Mouse (Mus musculus) embryonic facial prominence, embryonic 12.5 days (tissue): ENCODE measurements around the gene Casp7. TPM values are rescaled to one million over a fixed set of nuclear protein-coding genes. Genes with fewer than 3 reads are reported as not detected.
A peak's percentile ranks its signal among the peaks of the same experiment; 100 is the strongest.

Experiments
- ATAC-seq: fragments of 200-750 bp; cut with Nextera tagmentation; 2 replicates; pipeline ENCODE4 v1.8.0; 2017; ENCODE audit not compliant: insufficient number of reproducible peaks, insufficient read depth, low FRiP score, low TSS enrichment
- H3K27ac ChIP-seq: fragments of 300-500 bp; sonication (generic); 2 replicates; pipeline ENCODE4 v1.5.1; 2016; ENCODE audit warnings: mild to moderate bottlenecking
- H3K27me3 ChIP-seq: fragments of 300-500 bp; sonication (generic); 2 replicates; pipeline ENCODE4 v1.6.1; 2016; ENCODE audit warnings: mild to moderate bottlenecking, moderate library complexity
- H3K36me3 ChIP-seq: fragments of 300-500 bp; sonication (generic); 2 replicates; pipeline ENCODE4 v1.6.1; 2016; ENCODE audit warnings: mild to moderate bottlenecking
- H3K4me1 ChIP-seq: fragments of 300-500 bp; sonication (generic); 2 replicates; pipeline ENCODE4 v1.6.1; 2016
- H3K4me2 ChIP-seq: fragments of 300-500 bp; sonication (generic); replicated peaks from 2 replicates; pipeline ENCODE4 v1.6.1; 2016; ENCODE audit warnings: mild to moderate bottlenecking, moderate library complexity
- H3K4me3 ChIP-seq: fragments of 300-500 bp; sonication (generic); 2 replicates; pipeline ENCODE4 v1.5.1; 2016; ENCODE audit warnings: mild to moderate bottlenecking
- H3K9ac ChIP-seq: fragments of 300-500 bp; sonication (generic); 2 replicates; pipeline ENCODE4 v1.6.1; 2016; ENCODE audit warnings: mild to moderate bottlenecking, moderate library complexity
- H3K9me3 ChIP-seq: fragments of 300-500 bp; sonication (generic); 2 replicates; pipeline ENCODE4 v1.6.1; 2016; ENCODE audit warnings: mild to moderate bottlenecking, moderate library complexity
- WGBS: fragments of 180-500 bp; shearing (Covaris S2); methylation state at CpG from one replicate; pipeline ENCODE4 v1.1.7; 2016; 5-methylcytosine and 5-hydroxymethylcytosine counted together
- polyA plus RNA-seq: library from polyadenylated mRNA; unstranded; fragments of >200 nt; fragmentation: Nextera tagmentation; extraction: Ambion mirVana; gene quantifications from 2 replicates; pipeline ENCODE4 v1.2.1, GENCODE M21; 2016

Casp7 gene
- polyA plus RNA-seq, 1 experiment from 2014 or later = 32.1 TPM

- H3K4me1 ChIP-seq = 0 out of 2 replicates have a peak, but pooled peaks cover 5% of the 10 kb centered on the region
- H3K9me3 ChIP-seq = no peaks in the 10 kb centered on the region
- no peak for ATAC-seq
- peaks cover 5% of the 10 kb centered on the region; the same call in 1 of the 2 replicates for H3K27me3 ChIP-seq
- H3K9ac ChIP-seq = no peak overlapping the region
- H3K4me2 ChIP-seq = no peak overlapping the region
- H3K4me3 ChIP-seq = no peak overlapping the region
- no peaks in the 10 kb centered on the region for H3K36me3 ChIP-seq
- no peak overlapping the region for H3K27ac ChIP-seq
- 71% methylated on average over 4 of the region's 4 CpGs for WGBS
These were observed 57.9 kb downstream of the Casp7 start for GRCm38 (mm10) chr19:56454862-56455261.

- H3K36me3 ChIP-seq = no peaks in the 10 kb centered on the region
These were observed 58.4 kb downstream of the Casp7 start for GRCm38 (mm10) chr19:56455369-56455768.

GRCm38 (mm10) chr19:56457569-56457968 is 60.6 kb downstream of the Casp7 start:
- H3K9ac ChIP-seq = no peak overlapping the region
- H3K4me2 ChIP-seq = no peak overlapping the region
- H3K4me1 ChIP-seq = peaks cover 11% of the 10 kb centered on the region; the same call in 1 of the 2 replicates
- H3K27ac ChIP-seq = no peak overlapping the region
- no peaks in the 10 kb centered on the region for H3K9me3 ChIP-seq
- no peak overlapping the region for H3K4me3 ChIP-seq
- peaks cover 5% of the 10 kb centered on the region; the same call in 1 of the 2 replicates for H3K27me3 ChIP-seq
- no peaks in the 10 kb centered on the region for H3K36me3 ChIP-seq
- 88% methylated on average over 4 of the region's 4 CpGs for WGBS
- no peak for ATAC-seq

More at GRCm38 (mm10) chr19:56455369-56455768, 58.4 kb downstream of the Casp7 start:
- WGBS = 26% methylated on average over 2 of the region's 2 CpGs
- ATAC-seq = no peak
- Histone ChIP-seq H3K27ac (no peak overlapping the region), H3K4me3 (no peak overlapping the region), H3K9ac (no peak overlapping the region), H3K9me3 (no peaks in the 10 kb centered on the region), H3K4me2 (no peak overlapping the region), H3K4me1 (0 out of 2 replicates have a peak, but pooled peaks cover 5% of the 10 kb centered on the region), H3K27me3 (peaks cover 5% of the 10 kb centered on the region; the same call in 1 of the 2 replicates)

GRCm38 (mm10) chr19:56459154-56460050 is 62.5 kb downstream of the Casp7 start:
- Histone ChIP-seq H3K4me3 (no peak overlapping the region), H3K4me2 (no peak overlapping the region), H3K4me1 (peaks cover 12% of the 10 kb centered on the region; the same call in 1 of the 2 replicates), H3K27ac (no peak overlapping the region), H3K9me3 (no peaks in the 10 kb centered on the region), H3K9ac (no peak overlapping the region), H3K27me3 (peaks cover 5% of the 10 kb centered on the region; the same call in 1 of the 2 replicates), H3K36me3 (no peaks in the 10 kb centered on the region)
- 80% methylated on average over 10 of the region's 10 CpGs for WGBS
- no peak for ATAC-seq

GRCm38 (mm10) chr19:56460241-56460640 is 63.3 kb downstream of the Casp7 start:
- Histone ChIP-seq H3K27ac (no peak overlapping the region), H3K27me3 (peaks cover 5% of the 10 kb centered on the region; the same call in 1 of the 2 replicates), H3K4me1 (peaks cover 12% of the 10 kb centered on the region; the same call in 1 of the 2 replicates), H3K9me3 (no peaks in the 10 kb centered on the region), H3K9ac (no peak overlapping the region), H3K36me3 (no peaks in the 10 kb centered on the region), H3K4me3 (no peak overlapping the region), H3K4me2 (no peak overlapping the region)
- no peak for ATAC-seq
- 65% methylated on average over 2 of the region's 2 CpGs for WGBS

GRCm38 (mm10) chr19:56461522-56462101 is 64.7 kb downstream of the Casp7 start, which contains the start of gene Plekhs1:
Gene Plekhs1, plus strand, starts transcription at chr19:56461640.
- H3K27ac ChIP-seq = no peak within 1 kb of the TSS
- H3K4me1 ChIP-seq = peaks cover 12% of the 10 kb centered on the region; the same call in 1 of the 2 replicates
- H3K9ac ChIP-seq = no peak within 1 kb of the TSS
- 0 out of 2 replicates have a peak, but pooled peaks have one; percentile 60 for ATAC-seq
- H3K27me3 ChIP-seq = no peaks in the 10 kb centered on the region
- WGBS = 62% methylated on average over 10 of the region's 10 CpGs
- no peak within 1 kb of the TSS for H3K4me2 ChIP-seq
- H3K4me3 ChIP-seq = no peak within 1 kb of the TSS
- no peaks in the 10 kb centered on the region for H3K9me3 ChIP-seq
- no peaks in the 10 kb centered on the region for H3K36me3 ChIP-seq

- 68% methylated on average over 4 of the region's 4 CpGs for WGBS
- Histone ChIP-seq H3K27ac (no peak overlapping the region), H3K4me3 (no peak overlapping the region), H3K9me3 (no peaks in the 10 kb centered on the region), H3K4me2 (no peak overlapping the region), H3K9ac (no peak overlapping the region), H3K27me3 (no peaks in the 10 kb centered on the region), H3K4me1 (peaks cover 8% of the 10 kb centered on the region; the same call in 1 of the 2 replicates), H3K36me3 (no peaks in the 10 kb centered on the region)
- no peak for ATAC-seq
These were observed 65.9 kb downstream of the Casp7 start for GRCm38 (mm10) chr19:56462786-56463185.

- Histone ChIP-seq H3K9ac (no peak overlapping the region), H3K4me3 (no peak overlapping the region), H3K36me3 (no peaks in the 10 kb centered on the region), H3K4me1 (peaks cover 7% of the 10 kb centered on the region; the same call in 1 of the 2 replicates), H3K27me3 (no peaks in the 10 kb centered on the region), H3K27ac (no peak overlapping the region), H3K4me2 (no peak overlapping the region), H3K9me3 (no peaks in the 10 kb centered on the region)
- no peak for ATAC-seq
- 90% methylated on average over 8 of the region's 8 CpGs for WGBS
These were observed 69.6 kb downstream of the Casp7 start for GRCm38 (mm10) chr19:56466486-56466885.

- ATAC-seq = no peak
- no peaks in the 10 kb centered on the region for H3K27me3 ChIP-seq
- no peaks in the 10 kb centered on the region for H3K36me3 ChIP-seq
- no peaks in the 10 kb centered on the region for H3K9me3 ChIP-seq
- H3K9ac ChIP-seq = no peak overlapping the region
- no peak overlapping the region for H3K4me3 ChIP-seq
- no peak overlapping the region for H3K4me2 ChIP-seq
- 86% methylated on average over 14 of the region's 14 CpGs for WGBS
- H3K4me1 ChIP-seq = no peaks in the 10 kb centered on the region; the same call in 1 of the 2 replicates
- no peak overlapping the region for H3K27ac ChIP-seq
These were observed 73.5 kb downstream of the Casp7 start for GRCm38 (mm10) chr19:56470286-56471020.

- Histone ChIP-seq H3K27ac (no peak overlapping the region), H3K4me1 (no peaks in the 10 kb centered on the region; the same call in 1 of the 2 replicates), H3K4me2 (no peak overlapping the region), H3K4me3 (no peak overlapping the region), H3K27me3 (no peaks in the 10 kb centered on the region), H3K9me3 (no peaks in the 10 kb centered on the region), H3K36me3 (no peaks in the 10 kb centered on the region), H3K9ac (no peak overlapping the region)
- 76% methylated on average over 10 of the region's 10 CpGs for WGBS
- ATAC-seq = no peak
These were observed 75.0 kb downstream of the Casp7 start for GRCm38 (mm10) chr19:56471934-56472333.

- WGBS = 45% methylated on average over 19 of the region's 19 CpGs
- H3K9me3 ChIP-seq = no peaks in the 10 kb centered on the region
- H3K27ac ChIP-seq = no peak overlapping the region
- H3K27me3 ChIP-seq = no peaks in the 10 kb centered on the region
- H3K4me1 ChIP-seq = no peaks in the 10 kb centered on the region; the same call in 1 of the 2 replicates
- no peak overlapping the region for H3K4me3 ChIP-seq
- peak overlapping the region; percentile 31 for H3K4me2 ChIP-seq
- no peak overlapping the region for H3K9ac ChIP-seq
- ATAC-seq = 0 out of 2 replicates have a peak, but pooled peaks have one; percentile 28
- no peaks in the 10 kb centered on the region for H3K36me3 ChIP-seq
These were observed 78.1 kb downstream of the Casp7 start for GRCm38 (mm10) chr19:56474869-56475550.
